Mouse (Mus musculus) fibroblast of lung, adult 2 months (primary cell): Measurements from ENCODE around the gene a.
"Not testable (repeated sequence)": the region's sequence is repeated elsewhere in the genome, so short reads cannot be mapped to it uniquely, and the experiment has no call there.

Source experiments
- DNase-seq: peaks from one replicate; pipeline ENCODE4 v3.0.0-alpha.2; 2011; ENCODE audit warnings: low read depth

Gene a

GRCm38 (mm10) chr2:154836537-154836936 lies 45.3 kb downstream of the a start:
- DNase-seq, result no peak

GRCm38 (mm10) chr2:154848086-154848485 lies 56.9 kb downstream of the a start:
- no peak for DNase-seq

- DNase-seq, result peak; percentile 38
These were observed 64.2 kb downstream of the a start for GRCm38 (mm10) chr2:154855383-154855782.

- DNase-seq, result no peak
These were observed 72.5 kb downstream of the a start for GRCm38 (mm10) chr2:154863672-154864071.

- DNase-seq, result no peak
These were observed 74.5 kb downstream of the a start for GRCm38 (mm10) chr2:154865696-154866095.

GRCm38 (mm10) chr2:154868106-154868505 lies 76.9 kb downstream of the a start:
- no peak for DNase-seq

- DNase-seq, result no peak
These were observed 78.9 kb downstream of the a start for GRCm38 (mm10) chr2:154869954-154870641.

GRCm38 (mm10) chr2:154876621-154877020 lies 85.4 kb downstream of the a start:
- DNase-seq, result no peak

GRCm38 (mm10) chr2:154891585-154891984 lies 100.4 kb downstream of the a start:
- no peak for DNase-seq

- peak; percentile 97 for DNase-seq
These were observed 101.2 kb downstream of the a start, which contains the start of gene Eif2s2 for GRCm38 (mm10) chr2:154892201-154893044. Gene Eif2s2 (minus strand): TSS chr2:154892935.

- no peak for DNase-seq
These were observed 101.8 kb downstream of the a start for GRCm38 (mm10) chr2:154893045-154893385.

- DNase-seq, result no peak
These were observed 102.3 kb downstream of the a start for GRCm38 (mm10) chr2:154893548-154893947.

- not testable (repeated sequence) for DNase-seq
These were observed 107.8 kb downstream of the a start for GRCm38 (mm10) chr2:154899004-154899403.

- not testable (repeated sequence) for DNase-seq
These were observed 108.2 kb downstream of the a start for GRCm38 (mm10) chr2:154899412-154899811.

GRCm38 (mm10) chr2:154902111-154902510 lies 110.9 kb downstream of the a start:
- peak; percentile 25 for DNase-seq

GRCm38 (mm10) chr2:154905796-154906195 lies 114.6 kb downstream of the a start:
- no peak for DNase-seq

GRCm38 (mm10) chr2:154908223-154908622 lies 117.0 kb downstream of the a start:
- DNase-seq, result not testable (repeated sequence)

- DNase-seq, result no peak
These were observed 118.6 kb downstream of the a start for GRCm38 (mm10) chr2:154909789-154910188.

GRCm38 (mm10) chr2:154915922-154916541 lies 124.8 kb downstream of the a start:
- no peak for DNase-seq

- no peak for DNase-seq
These were observed 125.3 kb downstream of the a start for GRCm38 (mm10) chr2:154916547-154916946.

- DNase-seq, result no peak
These were observed 126.9 kb downstream of the a start for GRCm38 (mm10) chr2:154917866-154918641.

- DNase-seq, result no peak
These were observed 129.7 kb downstream of the a start for GRCm38 (mm10) chr2:154920896-154921295.
